Mouse (Mus musculus) ES-Bruce4 (cell line): ENCODE results near the gene Hnf1b.

ENCODE experiments used
- CTCF ChIP-seq: IDR thresholded peaks from one replicate; pipeline ENCODE4 v1.8.1; 2011; ENCODE audit warnings: low read depth, low read length
- POLR2A ChIP-seq: IDR thresholded peaks from one replicate; pipeline ENCODE4 v1.8.1; 2011; ENCODE audit warnings: low read length; ENCODE audit not compliant: insufficient read depth

- TF ChIP-seq CTCF = no peak
- TF ChIP-seq POLR2A = no peak
These were observed 55.9 kb downstream of the Hnf1b start for GRCm38 (mm10) chr11:83905756-83906155.
